Mouse (Mus musculus): ENCODE measurements around the gene Spag9. TPM values are rescaled to one million over a fixed set of nuclear protein-coding genes. Genes with fewer than 3 reads are reported as not detected.
A peak's percentile ranks its signal among the peaks of the same experiment; 100 is the strongest.

The Spag9 gene
- polyA plus RNA-seq, 1 experiment from 2014 or later = 71.1 TPM

DNA sequence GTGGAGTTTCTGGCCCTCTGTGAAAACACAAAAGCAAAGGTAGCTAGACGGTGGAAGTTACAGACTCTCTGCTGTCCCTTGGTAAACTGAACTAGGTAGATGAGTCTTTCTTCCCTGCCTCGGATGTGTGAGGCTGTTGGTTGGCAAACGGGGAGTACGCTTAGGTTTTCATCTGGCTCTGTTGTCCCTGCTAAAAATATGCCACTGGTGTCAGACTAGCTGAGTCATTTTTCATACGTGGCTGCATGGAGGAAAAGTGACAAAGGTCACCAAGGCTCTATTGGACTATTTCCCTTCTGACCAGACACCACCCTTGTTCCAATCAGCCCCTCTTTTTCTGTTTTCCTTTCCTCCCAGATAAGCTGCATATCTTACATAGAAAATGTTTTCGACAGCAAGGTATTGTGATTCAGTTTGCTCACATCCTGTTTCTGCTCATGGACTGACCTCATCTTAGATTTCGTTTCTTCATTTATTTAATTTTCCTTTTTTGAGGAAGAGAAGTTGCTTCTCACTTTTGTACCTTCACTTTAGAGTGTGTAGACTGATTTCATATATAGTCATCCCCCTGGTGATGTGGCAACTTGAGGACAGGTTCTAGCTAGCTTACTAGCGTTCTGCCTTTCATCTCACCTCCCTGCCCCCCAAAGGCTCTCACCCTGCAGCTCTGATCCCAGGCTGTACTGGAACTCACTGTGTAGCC, 8.1 kb upstream of the Spag9 start:
- WGBS = 83% methylated on average over 8 of the region's 8 CpGs
- no peak overlapping the region for H3K27ac ChIP-seq (replicated peaks)

DNA sequence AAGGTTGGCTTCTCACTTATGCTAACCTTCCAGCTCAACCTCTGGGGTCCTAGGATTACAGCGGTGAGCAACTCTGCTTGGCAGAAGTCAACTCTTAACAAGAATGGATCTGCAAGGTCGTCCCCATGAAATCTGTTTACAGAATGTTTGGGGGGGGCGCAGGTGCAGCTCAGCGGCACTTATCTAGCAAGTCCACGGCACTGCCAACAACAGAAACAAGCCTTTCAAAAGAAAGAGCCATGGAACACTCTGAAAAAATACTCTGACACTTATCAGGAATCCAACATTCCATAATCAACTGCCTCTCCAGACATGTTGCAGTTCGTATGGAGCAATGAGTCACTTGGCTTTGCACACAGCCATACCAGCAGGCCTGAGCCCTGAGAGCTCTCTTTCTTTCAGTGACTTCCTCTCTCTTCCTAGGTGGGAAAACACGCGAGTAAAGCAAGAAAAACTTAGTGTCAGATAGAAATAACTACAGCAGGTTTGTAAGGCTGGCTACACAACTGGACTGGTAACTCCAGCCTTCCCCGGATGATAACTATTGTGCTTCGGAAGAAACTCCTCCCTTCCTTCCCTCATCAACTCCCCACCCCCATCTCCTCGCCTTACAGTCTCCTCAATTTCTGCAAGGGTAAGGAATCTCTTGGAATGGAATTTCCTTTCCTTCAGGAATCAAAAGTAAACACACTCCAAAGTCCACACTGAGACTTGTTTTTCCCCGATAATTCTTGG, 7.4 kb upstream of the Spag9 start:
- no peak for ATAC-seq (ENCODE audit: low FRiP score)
- Histone ChIP-seq H3K4me1 (no peaks in the 10 kb centered on the region), H3K27ac (replicated peaks) (no peak overlapping the region), H3K9ac (replicated peaks) (no peak overlapping the region), H3K27me3 (replicated peaks) (peaks cover 3% of the 10 kb centered on the region; the same call in 1 of the 2 replicates), H3K4me3 (replicated peaks) (no peak overlapping the region), H3K9me3 (replicated peaks) (no peaks in the 10 kb centered on the region), H3K4me2 (no peak overlapping the region), H3K36me3 (no peaks in the 10 kb centered on the region)
- WGBS = 74% methylated on average over 12 of the region's 12 CpGs

More for the DNA sequence above, 8.1 kb upstream of the Spag9 start:
- H3K9ac ChIP-seq (replicated peaks) = no peak overlapping the region
- H3K4me1 ChIP-seq = no peaks in the 10 kb centered on the region
- no peak overlapping the region for H3K4me3 ChIP-seq (replicated peaks)
- no peaks in the 10 kb centered on the region for H3K9me3 ChIP-seq (replicated peaks)
- no peak for ATAC-seq (ENCODE audit: low FRiP score)
- H3K36me3 ChIP-seq = no peaks in the 10 kb centered on the region
- no peak overlapping the region for H3K4me2 ChIP-seq
- H3K27me3 ChIP-seq (replicated peaks) = peaks cover 3% of the 10 kb centered on the region; the same call in 1 of the 2 replicates

GRCm38 (mm10) chr11:93994531-93994930, 1.4 kb upstream of the Spag9 start:
- ATAC-seq (ENCODE audit: low FRiP score) = no peak
- Histone ChIP-seq H3K9ac (replicated peaks) (peak overlapping the region; percentile 68; the same call in 1 of the 2 replicates), H3K4me3 (replicated peaks) (0 out of 2 replicates have a peak overlapping the region, but pooled peaks have one; percentile 87), H3K4me1 (peaks cover 36% of the 10 kb centered on the region), H3K9me3 (replicated peaks) (no peaks in the 10 kb centered on the region), H3K4me2 (peak overlapping the region; percentile 85), H3K36me3 (no peaks in the 10 kb centered on the region), H3K27me3 (replicated peaks) (peaks cover 3% of the 10 kb centered on the region; the same call in 1 of the 2 replicates), H3K27ac (replicated peaks) (peak overlapping the region; percentile 95)
- WGBS = 72% methylated on average over 5 of the region's 5 CpGs

DNA sequence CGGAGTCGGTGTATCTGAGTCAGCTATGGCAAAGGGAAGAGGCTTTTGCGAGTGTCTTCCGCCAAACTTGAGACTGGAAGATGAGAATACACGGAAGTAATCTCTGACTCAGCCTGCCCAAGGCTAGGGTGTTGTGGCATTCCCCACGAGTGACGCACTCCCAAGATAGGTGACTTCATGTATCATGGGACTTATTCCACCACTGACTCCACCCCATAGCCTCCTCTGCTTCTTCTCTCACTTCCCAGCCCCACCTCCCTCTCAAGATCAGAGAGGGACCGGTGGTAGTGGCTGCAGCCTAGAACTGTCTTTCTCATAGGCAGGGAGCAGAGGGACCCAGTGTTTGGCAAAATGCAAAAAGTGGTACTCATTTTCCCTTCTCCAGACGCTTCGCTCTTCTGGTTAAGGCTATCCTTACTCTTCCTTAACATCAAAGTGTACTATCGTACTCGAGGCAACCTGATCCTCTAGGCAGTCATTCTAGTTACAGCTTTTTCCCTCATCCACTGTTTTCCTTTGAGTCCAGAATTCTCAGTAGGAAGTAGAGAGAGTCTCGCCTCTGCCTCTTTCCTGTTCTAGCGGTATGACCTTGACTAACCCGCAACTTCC, 676 bp upstream of the Spag9 start:
- Histone ChIP-seq H3K9ac (replicated peaks) (peak overlapping the region; percentile 68), H3K27me3 (replicated peaks) (peaks cover 3% of the 10 kb centered on the region; the same call in 1 of the 2 replicates), H3K4me1 (peaks cover 41% of the 10 kb centered on the region), H3K27ac (replicated peaks) (peak overlapping the region; percentile 95), H3K4me3 (replicated peaks) (peak overlapping the region; percentile 87), H3K9me3 (replicated peaks) (no peaks in the 10 kb centered on the region), H3K4me2 (peak overlapping the region; percentile 85), H3K36me3 (no peaks in the 10 kb centered on the region)
- ATAC-seq (ENCODE audit: low FRiP score) = peak; percentile 9
- WGBS = 8% methylated on average over 15 of the region's 15 CpGs

DNA sequence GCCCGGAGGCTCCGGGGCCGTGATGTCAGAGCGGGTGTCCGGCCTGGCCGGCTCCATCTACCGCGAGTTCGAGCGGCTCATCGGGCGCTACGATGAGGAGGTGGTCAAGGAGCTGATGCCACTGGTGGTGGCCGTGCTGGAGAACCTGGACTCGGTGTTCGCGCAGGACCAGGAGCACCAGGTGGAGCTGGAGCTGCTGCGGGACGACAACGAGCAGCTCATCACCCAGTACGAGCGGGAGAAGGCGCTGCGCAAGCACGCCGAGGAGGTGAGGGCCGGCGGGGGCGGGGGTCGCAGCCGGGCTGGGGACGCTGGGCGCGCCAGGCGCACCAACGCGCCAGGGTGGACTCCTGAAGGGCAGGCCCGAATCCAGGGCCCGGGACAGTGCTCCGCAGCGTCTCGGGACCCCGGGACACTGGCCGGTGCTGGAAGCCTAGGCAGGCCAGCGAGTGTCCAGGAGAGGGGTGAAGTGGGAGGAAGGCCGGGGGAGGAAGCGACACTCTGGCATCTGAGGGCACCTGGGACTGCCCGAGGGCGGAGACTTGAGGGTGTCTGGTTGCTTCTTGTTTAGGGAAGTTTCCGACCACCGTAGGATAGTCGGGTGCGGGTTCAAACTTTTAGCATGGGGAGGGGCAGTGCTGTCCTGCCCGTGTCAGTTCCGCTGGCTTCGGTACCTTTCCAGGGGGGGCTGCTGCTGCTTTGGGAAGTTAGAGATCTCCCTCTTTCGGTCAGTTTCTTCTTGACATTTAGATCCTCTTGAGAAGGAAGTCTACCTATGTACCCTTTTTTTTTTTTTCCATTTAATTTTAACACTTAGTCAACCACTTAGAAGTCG, 632 bp downstream of the Spag9 start:
- Histone ChIP-seq H3K4me3 (replicated peaks) (peak overlapping the region; percentile 87), H3K9ac (replicated peaks) (peak overlapping the region; percentile 88), H3K4me1 (peaks cover 41% of the 10 kb centered on the region), H3K9me3 (replicated peaks) (no peaks in the 10 kb centered on the region), H3K4me2 (peak overlapping the region; percentile 85), H3K27ac (replicated peaks) (peak overlapping the region; percentile 95), H3K36me3 (no peaks in the 10 kb centered on the region), H3K27me3 (replicated peaks) (0 out of 2 replicates have a peak, but pooled peaks cover 3% of the 10 kb centered on the region)
- under 1% methylated on average over 55 of the region's 58 CpGs for WGBS
- ATAC-seq (ENCODE audit: low FRiP score) = peak; percentile 68; the same call in 1 of the 2 replicates

GRCm38 (mm10) chr11:93997141-93997775, 1.4 kb downstream of the Spag9 start:
- 35% methylated on average over 13 of the region's 13 CpGs for WGBS

GRCm38 (mm10) chr11:93999276-93999675, 3.4 kb downstream of the Spag9 start:
- no peak overlapping the region for H3K9ac ChIP-seq (replicated peaks)
- no peaks in the 10 kb centered on the region for H3K9me3 ChIP-seq (replicated peaks)

More at GRCm38 (mm10) chr11:93997141-93997775, 1.4 kb downstream of the Spag9 start:
- no peak for ATAC-seq (ENCODE audit: low FRiP score)
- Histone ChIP-seq H3K4me2 (peak overlapping the region; percentile 85), H3K27me3 (replicated peaks) (no peaks in the 10 kb centered on the region), H3K9ac (replicated peaks) (peak overlapping the region; percentile 21; the same call in 1 of the 2 replicates), H3K27ac (replicated peaks) (no peak overlapping the region), H3K4me3 (replicated peaks) (peak overlapping the region; percentile 87), H3K36me3 (no peaks in the 10 kb centered on the region), H3K4me1 (peaks cover 41% of the 10 kb centered on the region), H3K9me3 (replicated peaks) (no peaks in the 10 kb centered on the region)

DNA sequence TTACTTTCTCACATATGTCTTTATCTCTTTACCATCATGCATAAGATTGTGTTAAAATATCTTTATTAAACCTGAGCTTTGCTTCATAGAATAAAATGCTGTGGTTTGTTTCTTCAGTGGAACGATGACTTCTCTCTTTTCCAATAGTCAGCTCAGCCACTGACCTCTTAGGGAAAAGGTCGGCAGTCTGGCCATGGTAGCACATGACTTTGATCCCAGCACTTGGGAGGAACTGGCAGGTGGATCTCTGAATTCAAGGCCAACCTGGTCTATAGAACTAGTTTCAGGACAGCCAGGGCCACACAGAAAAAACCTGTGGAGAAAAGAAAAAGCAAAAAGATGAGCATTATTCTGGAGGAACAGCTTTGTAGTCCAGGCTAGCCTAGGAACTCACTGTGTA, 7.5 kb downstream of the Spag9 start:
- no peak overlapping the region for H3K4me3 ChIP-seq (replicated peaks)
- H3K27me3 ChIP-seq (replicated peaks) = no peaks in the 10 kb centered on the region
- H3K9ac ChIP-seq (replicated peaks) = no peak overlapping the region
- 94% methylated on average over 2 of the region's 2 CpGs for WGBS
- no peaks in the 10 kb centered on the region for H3K9me3 ChIP-seq (replicated peaks)
- H3K36me3 ChIP-seq = no peaks in the 10 kb centered on the region
- ATAC-seq (ENCODE audit: low FRiP score) = no peak
- H3K27ac ChIP-seq (replicated peaks) = no peak overlapping the region
- H3K4me1 ChIP-seq = peaks cover 17% of the 10 kb centered on the region
- no peak overlapping the region for H3K4me2 ChIP-seq

More at GRCm38 (mm10) chr11:93999276-93999675, 3.4 kb downstream of the Spag9 start:
- Histone ChIP-seq H3K27me3 (replicated peaks) (no peaks in the 10 kb centered on the region), H3K27ac (replicated peaks) (no peak overlapping the region), H3K36me3 (no peaks in the 10 kb centered on the region), H3K4me1 (peaks cover 41% of the 10 kb centered on the region), H3K4me2 (no peak overlapping the region), H3K4me3 (replicated peaks) (no peak overlapping the region)
- no peak for ATAC-seq (ENCODE audit: low FRiP score)

GRCm38 (mm10) chr11:94019091-94019490, 23.2 kb downstream of the Spag9 start:
- Histone ChIP-seq H3K4me3 (replicated peaks) (no peak overlapping the region), H3K27ac (replicated peaks) (no peak overlapping the region), H3K9me3 (replicated peaks) (no peaks in the 10 kb centered on the region), H3K36me3 (peaks cover 9% of the 10 kb centered on the region; the same call in 1 of the 2 replicates), H3K9ac (replicated peaks) (no peak overlapping the region), H3K27me3 (replicated peaks) (no peaks in the 10 kb centered on the region), H3K4me1 (no peaks in the 10 kb centered on the region), H3K4me2 (no peak overlapping the region)
- WGBS = 82% methylated on average over 5 of the region's 5 CpGs
- no peak for ATAC-seq (ENCODE audit: low FRiP score)

- H3K4me2 ChIP-seq = no peak overlapping the region
- no peak overlapping the region for H3K9ac ChIP-seq (replicated peaks)
- no peak overlapping the region for H3K4me3 ChIP-seq (replicated peaks)
- no peaks in the 10 kb centered on the region for H3K27me3 ChIP-seq (replicated peaks)
- H3K9me3 ChIP-seq (replicated peaks) = no peaks in the 10 kb centered on the region
- ATAC-seq (ENCODE audit: low FRiP score) = no peak
- WGBS = 55% methylated on average over 6 of the region's 6 CpGs
- H3K27ac ChIP-seq (replicated peaks) = no peak overlapping the region
- peaks cover 9% of the 10 kb centered on the region; the same call in 1 of the 2 replicates for H3K36me3 ChIP-seq
- no peaks in the 10 kb centered on the region for H3K4me1 ChIP-seq
Measured at GRCm38 (mm10) chr11:94020403-94020802, 24.5 kb downstream of the Spag9 start.

Data from neural tube, embryonic 15.5 days (tissue).